Mouse (Mus musculus) embryo, embryonic 10 days (tissue): Measurements from ENCODE around the gene Sdccag8.

ENCODE experiments used
- DNase-seq: peaks from one replicate; pipeline ENCODE4 v3.0.0-alpha.2; 2015; ENCODE audit warnings: low spot score

Sdccag8 gene

DNA sequence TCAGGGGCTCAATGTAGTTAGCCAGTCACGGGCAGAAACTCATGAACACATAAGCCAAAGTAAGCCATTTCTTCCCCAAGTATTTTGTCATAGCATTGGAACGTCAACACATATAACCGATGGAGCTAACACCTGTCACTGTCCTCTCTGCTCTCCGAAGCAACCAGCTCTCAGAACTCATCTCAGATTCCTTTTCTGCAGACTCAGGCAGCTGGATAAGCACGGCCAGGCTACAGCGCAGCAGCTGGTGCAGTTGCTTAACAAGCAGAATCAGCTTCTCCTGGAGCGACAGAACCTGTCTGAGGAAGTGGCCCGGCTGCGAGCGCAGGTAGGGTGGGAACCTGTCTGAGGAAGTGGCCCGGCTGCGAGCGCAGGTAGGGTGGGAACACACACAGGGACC lies 197.2 kb downstream of the Sdccag8 start:
- no peak for DNase-seq

DNA sequence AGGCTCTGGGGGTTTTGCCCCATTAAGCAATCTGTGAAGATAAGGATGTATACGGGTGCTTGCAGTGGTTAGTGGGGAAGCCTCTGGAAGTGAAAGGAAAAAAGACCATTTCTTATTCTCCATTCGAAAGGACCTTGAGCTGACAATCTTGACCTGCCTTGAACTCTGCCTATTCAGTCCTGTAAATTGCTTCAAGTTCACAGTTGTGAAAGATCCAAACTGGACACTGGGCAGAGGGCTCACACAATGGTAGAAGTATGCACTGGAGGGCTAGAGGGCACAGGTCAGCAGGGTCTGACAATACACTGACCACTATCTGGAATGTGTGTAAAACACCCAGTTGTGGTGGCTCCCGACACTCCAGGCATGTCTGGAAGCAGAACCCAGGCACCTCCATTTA lies 198.3 kb downstream of the Sdccag8 start:
- peak; percentile 56 for DNase-seq

DNA sequence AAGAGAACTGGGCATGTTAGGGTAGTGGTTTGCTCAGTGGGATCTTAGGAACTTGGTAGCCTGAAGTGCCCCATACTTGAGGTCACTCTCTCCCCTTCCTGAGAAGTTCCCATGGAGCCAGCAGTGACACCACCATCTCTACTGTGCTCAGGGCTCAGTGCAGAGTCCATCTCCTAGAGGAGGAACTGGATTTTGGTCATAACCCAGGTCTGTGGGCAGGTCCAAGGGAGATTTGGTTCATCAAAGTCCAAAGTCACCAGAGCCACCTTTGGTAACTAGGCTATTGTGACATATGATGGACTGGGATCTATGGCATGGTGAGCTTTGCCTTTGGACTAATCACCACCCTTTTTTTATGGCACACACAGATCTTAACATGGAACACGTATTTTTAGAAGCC lies 198.9 kb downstream of the Sdccag8 start:
- no peak for DNase-seq

DNA sequence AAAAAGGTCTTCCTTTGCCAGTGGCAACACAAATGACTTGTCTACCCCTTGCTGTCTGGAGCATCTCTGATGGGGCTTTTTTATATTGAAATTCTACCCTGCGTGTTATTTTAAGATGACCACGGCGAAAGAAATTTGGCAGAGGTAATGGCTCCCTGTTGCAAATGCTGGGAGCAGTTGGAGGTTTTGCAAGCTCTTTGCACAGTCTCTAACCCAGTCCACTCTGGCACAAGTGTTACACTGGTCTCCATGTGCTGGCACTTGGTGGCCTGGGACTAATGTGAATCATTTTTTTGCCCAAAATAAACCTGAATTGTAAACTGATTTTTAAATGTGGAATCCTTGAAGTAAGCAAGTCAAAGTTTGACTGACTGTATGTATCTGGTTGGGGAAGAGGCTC lies 199.3 kb downstream of the Sdccag8 start:
- DNase-seq: no peak

DNA sequence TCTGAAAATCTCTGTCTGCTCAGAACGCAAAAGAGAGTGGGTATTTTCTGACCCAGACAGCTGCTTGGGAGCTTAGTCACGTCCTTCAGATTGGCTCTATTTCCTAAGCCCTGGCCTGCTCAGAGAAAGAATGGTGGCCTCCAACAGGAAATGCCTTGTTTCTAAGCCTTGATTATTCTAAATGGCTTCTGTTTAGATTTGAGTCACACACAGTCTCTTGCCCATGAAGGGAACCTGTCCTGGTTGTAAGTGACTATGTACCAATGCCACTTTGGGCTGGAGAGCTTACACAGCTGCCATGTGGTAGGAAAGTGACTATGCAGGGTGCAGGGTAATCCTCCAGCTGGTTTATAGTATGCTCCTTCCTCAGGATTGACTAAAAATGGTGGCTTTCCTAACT lies 199.9 kb downstream of the Sdccag8 start:
- DNase-seq: no peak

DNA sequence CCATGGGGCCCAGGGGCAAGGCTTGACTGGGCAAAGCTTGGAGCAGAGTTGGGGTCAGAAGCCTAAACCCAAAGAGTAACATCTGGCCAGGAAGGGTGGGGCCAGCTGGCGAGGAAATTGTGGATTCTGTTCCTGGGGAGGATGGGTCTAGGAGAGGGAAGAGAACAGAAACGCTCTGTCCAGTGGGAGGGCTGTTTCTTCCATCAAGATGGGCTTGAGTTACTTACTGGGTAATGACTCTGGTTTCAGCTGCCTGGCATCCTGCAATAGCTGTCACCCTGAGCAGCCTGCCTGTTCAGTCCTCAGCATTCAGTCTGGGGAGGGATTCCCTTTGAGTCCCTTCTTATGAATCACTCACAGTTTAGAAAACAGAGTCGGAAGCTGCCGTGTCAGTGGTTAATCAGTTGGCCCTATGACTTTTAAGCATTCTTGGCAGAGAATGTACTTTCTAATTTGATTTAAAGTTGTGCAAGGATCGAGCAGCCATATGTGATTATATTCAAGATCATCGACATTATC lies 200.5 kb downstream of the Sdccag8 start:
- DNase-seq: no peak

DNA sequence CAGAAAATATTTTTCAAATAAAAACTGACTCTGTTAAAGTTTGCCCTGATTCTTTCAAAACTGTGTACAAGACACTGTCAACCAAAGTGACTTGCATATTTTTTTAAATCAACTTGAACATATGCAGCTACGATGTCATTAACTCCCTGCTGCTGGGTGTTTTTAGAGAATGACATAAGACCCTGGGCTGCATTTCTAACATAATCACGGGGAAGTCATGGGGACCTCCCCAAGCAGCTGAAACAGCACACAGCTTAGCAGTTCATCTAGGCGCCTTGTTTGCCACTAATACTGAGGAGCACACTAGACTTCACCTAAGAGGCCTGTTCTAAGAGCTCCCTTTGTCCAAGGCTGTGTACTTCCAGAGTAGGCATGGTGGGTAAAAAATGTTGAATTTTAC lies 201.5 kb downstream of the Sdccag8 start:
- no peak for DNase-seq

DNA sequence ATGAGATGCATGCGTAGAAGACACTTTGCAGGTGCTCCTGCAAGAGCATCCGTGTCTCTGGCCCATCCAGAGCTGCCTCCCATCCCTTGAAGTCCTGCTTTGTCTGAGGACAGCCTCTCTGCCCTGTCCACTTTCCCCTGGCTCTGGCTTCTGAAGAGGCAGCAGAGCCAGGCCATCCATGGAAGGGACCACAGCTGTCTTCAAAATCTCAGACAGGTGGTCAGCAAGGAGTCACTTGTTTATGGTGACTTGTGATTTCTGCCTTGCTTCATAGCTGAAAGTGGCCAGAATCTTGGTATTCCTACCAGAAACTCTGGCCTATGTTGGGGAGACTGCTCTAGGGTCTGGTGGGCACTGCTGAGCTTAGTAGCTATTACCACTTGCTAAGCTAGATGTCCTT lies 202.3 kb downstream of the Sdccag8 start:
- no peak for DNase-seq

DNA sequence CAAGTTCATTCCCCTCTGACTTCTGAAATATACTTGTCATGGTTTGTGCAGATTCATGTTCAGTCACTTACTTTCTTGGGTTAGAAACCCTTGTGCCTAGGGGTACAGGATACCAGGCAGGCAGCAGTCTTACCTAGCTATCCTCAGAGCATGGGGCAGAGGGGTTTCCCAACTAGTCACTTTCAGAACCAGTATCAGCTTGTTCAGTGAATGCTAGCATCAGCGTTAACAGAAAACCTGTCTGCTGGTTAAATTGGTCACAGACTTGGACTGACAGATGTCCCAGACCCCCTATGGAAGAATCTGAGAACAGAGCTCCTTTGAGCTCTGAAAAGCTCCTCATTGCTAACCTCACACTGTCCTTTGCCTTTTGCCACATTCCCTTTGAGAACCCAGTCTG lies 204.3 kb downstream of the Sdccag8 start:
- DNase-seq: no peak

DNA sequence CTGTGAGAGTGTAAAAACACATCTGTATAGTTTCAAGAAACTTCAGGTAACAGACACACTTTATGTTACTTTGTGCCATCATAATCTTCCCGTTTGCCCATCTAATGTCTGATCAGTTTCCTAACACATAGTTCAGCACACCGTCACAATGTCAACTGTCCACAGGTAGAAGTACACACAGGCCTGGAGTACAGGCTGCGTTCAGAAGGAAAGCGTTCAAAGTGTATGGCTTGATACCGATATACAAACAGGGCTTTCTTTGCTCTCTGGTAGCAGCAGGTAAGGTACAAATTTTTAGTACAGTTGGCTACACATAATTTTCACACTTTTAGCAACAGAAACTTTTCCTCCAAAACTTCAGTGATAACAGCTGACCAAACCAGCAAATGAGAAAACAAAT lies 205.2 kb downstream of the Sdccag8 start:
- no peak for DNase-seq

DNA sequence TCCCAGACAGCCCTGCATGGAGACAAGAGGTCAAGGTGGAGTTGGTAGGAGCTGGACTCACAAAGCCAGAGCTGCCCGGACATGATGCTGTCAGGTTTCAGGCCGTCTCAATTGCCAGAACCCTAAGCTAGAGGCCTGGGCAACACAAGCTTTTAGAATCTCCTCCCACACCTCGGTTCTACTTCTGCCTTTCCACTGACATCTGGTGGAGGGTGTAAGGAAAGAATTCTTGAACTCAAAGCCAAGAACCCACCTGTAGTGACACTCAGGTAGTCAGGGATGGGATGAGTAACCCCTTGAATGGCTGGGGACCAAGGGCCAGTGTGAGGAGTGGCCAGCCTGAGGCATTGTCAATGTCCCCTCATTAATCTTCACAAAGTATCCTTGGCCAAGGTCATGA lies 208.3 kb downstream of the Sdccag8 start:
- DNase-seq: no peak

DNA sequence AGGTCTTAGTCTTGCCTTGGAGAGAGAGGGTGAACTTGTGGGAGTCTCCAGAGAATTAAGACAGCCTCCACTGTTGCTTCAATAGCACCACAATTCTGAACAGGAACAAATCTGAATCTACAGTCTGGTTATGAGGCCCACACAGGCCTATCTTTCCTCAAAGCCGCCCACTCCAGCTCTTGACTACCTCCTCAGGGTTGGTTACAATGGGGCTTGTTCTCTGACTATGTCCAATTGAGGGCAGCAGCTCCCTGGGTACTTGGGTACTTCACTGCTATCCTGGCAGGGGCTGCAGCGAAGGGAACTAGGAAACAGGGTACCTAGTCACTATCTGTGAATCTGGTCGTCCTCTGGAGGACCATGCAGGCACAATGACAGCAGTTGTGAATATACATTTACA lies 213.2 kb downstream of the Sdccag8 start:
- DNase-seq: no peak

DNA sequence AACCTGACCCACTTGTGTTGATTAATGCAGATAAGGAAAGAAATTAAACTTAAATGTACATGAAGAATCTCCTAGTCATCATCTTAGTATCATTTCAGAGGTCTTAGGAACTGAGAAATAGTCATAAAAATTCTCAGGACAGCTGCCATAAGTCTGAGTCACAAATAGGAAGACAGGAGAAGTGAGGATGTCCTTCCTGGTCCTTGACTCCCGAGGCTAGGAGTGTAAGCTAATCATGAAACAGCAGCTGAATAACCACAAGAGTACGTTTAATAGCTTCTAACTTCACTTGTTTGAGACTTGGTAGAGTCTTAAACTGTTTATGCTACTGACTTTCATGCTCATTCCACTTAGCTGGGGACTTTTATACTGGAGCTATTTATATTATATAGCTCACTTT lies 214.6 kb downstream of the Sdccag8 start:
- no peak for DNase-seq

DNA sequence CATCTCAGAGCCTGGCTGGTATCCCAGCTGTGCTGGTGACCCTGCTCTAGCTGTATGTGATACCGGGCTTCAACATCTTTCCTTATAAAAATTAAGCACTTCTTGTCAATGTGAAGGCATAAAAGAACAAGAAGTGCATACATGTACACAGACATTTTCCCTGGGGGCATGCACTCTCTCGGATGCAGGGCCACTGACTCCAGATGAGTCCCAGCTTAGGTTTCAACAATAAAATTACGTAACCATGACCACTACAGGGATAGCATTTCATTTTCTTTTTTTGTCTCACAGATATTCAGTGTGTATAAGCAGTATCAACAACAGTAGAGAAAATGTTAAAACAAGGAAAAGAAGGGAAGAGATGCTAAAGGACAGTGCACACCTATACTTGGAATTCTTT lies 216.2 kb downstream of the Sdccag8 start:
- no peak for DNase-seq

DNA sequence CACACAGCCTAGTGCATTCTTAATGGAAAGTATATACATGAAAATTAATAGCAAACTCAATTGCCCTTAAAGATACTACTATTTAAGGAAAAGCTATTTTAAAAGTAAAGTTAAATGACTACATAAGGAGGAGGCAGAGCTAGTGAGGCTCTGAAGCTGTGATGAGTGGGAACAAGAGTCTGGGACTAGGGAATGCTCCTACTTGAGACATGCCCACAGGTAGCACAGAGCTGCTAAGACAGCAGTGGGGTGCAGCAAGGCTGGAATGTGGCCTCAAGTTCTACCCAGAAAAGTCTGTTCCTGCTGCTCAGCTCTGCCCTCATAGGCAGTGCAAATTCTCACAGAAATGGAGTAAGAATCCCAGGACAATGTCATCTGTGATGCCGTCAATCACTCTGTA lies 216.7 kb downstream of the Sdccag8 start:
- no peak for DNase-seq

DNA sequence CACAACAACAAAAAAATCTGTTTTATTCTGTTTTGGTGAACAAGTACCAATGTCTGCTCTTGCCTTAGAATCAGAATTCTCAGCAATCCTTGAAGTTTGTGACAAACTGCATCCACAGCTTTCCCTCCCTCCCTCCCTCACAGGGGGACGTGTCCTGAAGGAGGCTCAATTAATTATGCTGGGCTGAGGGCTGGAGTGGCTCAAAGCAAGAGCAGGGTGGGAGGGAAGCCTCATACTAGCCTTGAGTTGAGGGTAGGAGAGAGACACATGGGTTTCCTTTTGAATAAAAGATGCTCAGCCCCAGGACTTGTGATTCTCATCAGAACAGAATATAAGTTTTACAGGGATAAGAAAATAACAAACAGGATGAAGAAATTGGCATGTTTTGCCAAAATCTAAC lies 217.8 kb downstream of the Sdccag8 start:
- no peak for DNase-seq

DNA sequence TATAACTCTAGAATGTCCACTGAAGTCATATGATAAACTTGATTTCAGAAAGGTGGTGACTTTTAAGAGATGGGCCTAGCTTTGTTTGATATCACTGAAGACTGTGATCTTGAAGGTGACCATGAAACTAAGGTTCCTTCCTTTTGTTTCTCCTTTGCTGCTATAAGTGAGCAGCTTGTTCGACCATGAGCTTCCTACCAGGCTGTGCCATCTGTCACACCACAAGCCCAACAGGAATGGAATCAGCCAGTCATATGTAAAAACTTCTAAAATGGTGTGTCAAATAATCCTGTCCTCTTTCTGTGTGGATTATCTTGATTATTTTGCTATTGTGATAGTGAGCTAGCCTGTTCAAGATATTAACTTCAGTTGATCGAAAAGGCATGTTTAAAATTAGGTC lies 221.0 kb downstream of the Sdccag8 start:
- DNase-seq: no peak

DNA sequence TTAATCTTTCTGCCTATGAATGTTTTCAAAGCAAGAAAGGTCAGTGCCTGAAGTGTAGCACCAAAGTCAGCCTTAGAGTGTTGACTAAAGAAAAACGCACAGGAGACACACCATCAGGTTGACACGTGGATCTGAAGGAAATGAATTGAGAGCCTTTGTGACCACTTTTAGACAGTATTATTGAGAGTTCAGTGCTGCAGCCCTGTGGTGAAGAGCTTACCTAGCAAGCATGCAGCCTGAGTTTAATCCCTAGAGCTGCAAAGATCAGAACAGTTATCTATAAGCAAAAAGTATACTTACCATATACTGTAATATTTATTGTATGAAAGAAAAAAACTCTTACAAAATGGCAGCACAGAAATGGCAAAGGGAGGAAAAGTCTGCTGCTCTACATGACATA lies 223.9 kb downstream of the Sdccag8 start:
- no peak for DNase-seq

DNA sequence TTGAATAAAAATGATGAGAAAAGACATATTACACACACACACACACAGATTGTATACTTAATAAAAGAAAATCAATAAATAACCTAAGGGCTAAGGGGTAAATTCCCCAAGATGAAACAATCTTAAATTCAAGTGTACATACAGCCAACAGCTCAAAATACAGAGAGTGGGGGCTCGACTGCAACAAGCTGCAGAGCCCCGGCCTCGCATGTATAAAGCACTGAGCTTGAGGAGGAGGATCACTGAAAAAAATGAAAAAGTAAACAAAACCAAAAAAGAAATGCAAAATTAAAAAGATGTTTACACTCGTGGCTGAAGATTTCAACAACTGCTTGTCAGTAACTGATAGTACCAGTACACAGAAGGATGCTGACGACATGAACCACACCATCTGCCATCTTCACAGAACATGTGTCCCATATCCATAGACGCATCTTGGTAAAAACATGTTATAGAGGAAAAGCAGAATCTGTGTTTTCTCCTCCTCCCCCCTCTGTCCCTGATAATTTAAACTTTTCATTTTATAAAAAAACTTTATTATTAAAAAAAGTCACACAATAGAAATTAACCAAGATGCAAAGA lies 224.7 kb downstream of the Sdccag8 start:
- DNase-seq: no peak

DNA sequence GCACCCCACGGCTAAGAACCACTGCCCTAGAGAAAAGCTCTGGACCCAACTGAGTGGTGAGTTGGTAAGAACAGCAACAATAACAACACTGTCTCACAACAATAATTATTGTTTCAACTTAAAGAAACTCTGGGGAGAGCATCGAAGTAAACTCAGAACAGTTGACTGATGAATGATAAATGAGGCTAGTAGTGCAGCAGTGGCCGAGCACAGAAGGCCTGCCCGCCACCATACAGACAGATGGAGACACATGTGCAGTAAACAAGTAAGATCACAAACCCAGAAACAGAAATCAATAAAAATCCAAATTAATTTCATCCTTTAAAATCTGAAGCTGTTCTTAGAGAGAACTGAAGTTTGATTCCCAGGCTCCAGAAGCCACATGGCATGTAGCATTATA lies 225.6 kb downstream of the Sdccag8 start:
- DNase-seq: no peak

DNA sequence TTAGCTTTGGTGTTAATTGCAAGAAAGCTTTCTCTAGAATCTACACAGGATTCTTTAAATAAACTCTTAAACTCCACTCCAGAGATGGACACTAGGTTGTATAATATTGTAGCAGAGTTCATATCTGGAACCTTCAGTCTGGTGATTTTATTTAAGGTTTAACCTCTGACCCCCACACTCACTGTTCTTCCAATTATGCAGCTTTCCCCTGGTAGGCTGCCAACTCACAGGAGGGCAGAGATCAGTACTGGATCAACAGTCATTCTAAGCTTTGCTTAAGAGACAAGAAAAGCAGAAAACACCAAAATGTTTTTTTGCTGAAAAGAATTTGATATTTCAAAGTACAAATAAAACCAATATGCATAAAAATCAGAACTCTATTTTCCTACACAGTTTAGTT lies 231.4 kb downstream of the Sdccag8 start:
- no peak for DNase-seq

DNA sequence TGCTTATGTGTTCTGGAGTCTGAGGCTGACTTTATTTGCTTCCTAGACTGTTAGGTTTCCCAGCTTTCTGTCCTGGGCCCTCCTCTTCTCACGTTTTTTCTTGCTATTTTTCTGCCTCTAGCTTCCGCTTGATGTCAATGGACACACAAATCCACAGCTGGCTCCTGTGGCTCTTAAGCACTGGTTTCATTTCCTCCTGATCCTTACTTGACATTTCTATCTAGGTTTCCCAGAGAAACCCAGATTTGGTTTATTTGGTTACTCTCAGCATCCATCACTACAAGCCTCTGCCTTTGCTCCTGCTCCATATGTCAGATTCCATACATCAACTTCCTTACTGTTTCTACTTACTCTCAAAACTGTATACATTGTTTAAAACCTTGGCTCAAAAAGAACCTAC lies 232.5 kb downstream of the Sdccag8 start:
- no peak for DNase-seq

DNA sequence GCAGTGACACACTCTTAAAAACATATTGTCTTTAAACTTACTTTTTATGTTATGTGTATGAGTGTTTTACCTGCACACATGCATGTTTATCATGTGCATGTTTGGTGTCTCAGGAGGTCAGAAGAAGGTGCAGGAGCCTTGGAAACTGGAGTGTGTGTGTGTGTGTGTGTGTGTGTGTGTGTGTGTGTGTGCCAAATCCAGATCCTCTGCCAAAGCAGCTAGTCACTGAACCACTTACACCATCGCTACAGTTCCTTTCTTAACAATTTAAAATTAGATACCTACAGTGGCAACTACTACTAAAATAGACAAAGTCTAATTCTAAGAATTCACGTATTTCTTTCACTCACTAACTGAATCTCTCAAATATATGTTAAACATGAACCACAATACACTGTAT lies 234.3 kb downstream of the Sdccag8 start:
- DNase-seq: no peak

DNA sequence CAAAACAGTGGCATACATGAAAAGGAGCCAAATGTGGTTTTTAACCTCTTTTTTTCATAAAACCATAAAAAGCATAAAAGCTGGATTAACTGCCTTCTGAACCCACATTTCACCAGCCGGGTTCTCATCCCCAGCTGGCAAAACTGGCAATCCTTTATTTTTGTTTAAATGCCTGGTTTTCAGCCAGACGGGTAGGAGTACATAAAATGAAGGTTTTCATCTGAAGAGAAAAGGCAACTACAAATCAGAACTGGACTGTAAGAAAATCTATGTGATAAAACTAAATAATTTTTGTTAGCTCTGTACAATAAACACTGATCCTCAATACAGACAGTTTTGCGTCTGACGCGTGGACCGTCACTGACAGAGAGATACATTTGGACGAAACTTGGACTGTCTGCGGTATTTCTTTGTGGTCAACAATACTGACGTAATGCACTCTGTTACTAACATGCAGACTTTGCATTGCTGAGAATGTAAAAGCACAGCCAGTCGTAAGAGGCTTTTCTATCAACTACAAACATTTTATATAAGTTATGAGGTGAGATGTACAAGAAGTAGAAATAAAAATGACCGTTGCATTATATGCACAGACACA lies 237.0 kb downstream of the Sdccag8 start:
- DNase-seq: no peak
